Mouse (Mus musculus): ENCODE data around the gene Gcgr. TPM values are rescaled to one million over a fixed set of nuclear protein-coding genes. Genes with fewer than 3 reads are reported as not detected.
A peak's percentile ranks its signal among the peaks of the same experiment; 100 is the strongest.

Gcgr gene
- total and polyA plus RNA-seq, 3 experiments = not detected

DNA sequence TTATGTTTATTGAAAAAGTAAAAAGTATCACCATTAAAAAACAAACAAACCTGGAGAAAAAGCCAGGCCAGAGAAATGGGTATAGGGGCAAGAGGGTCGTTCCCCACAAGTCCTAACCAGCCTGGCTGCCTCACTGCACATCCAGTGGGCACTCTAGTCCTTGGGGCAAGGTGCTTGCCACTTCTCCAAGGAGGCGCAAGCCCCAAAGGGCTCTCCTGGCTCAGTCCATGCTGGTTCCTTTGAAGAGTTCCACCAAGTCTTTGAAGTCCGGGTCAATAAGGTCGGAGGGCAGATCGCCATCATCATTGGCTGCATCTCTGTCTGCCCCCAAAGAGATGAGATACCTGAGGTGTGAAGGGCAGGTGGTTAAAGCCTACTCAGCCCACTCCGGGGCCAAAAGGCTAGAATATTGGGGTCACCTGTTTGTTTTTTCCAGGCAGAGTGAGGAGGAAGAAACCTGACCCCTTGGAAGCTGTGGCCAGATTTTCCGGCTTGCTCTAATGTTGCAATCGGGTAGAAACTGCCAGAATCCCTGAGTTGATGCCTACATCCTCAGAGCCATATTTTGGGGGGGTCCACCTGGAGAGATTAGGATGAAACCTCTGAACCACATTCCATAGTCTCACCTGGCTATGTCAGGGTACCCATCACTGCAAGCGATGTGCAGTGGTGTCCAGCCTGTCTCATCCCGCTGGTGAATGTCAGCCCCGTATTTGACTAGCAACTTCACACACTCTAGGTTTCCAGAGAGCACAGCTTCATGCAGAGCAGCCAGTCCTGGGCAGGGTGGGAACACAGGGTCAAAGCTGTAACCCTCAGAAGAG, 19.7 kb downstream of the Gcgr start:
- TF ChIP-seq MYC (IDR thresholded peaks at IDR 0.05; ENCODE audit: low read depth, low read length) (no peak), MAFK (IDR thresholded peaks at IDR 0.05; ENCODE audit: borderline replicate concordance, low read depth, low read length) (no peak), GATA1 (IDR thresholded peaks at IDR 0.05; ENCODE audit: low read depth, low read length) (no peak)
- Histone ChIP-seq H3K4me1 (ENCODE audit: control insufficient read depth in 1 of 2, insufficient read depth in 2 of 2, low read length in 2 of 2) (peaks cover 7 to 19% of the 10 kb centered on the region in 2 experiments), H3K4me3 (ENCODE audit: control insufficient read depth in 1 of 2, insufficient read depth in 1 of 2, low read depth in 2 of 2, low read length in 2 of 2) (peak overlapping the region; percentile 59 to 81), H3K36me3 (ENCODE audit: control insufficient read depth in 1 of 2, insufficient read depth in 2 of 2, low read length in 2 of 2) (peaks cover 0 to 8% of the 10 kb centered on the region in 2 experiments; a peak in 2 of 4 replicates), H3K79me2 (ENCODE audit: control insufficient read depth, insufficient read depth, low read length, poor library complexity) (peaks cover 14% of the 10 kb centered on the region), H3K27me3 (ENCODE audit: control insufficient read depth in 1 of 2, insufficient read depth in 2 of 2, low read length in 2 of 2) (no peaks in the 10 kb centered on the region), H3K9ac (ENCODE audit: control insufficient read depth, low read depth, low read length, poor library complexity, severe bottlenecking) (peak overlapping the region; percentile 94), H3K9me3 (replicated peaks; ENCODE audit: insufficient read depth, low read length) (no peaks in the 10 kb centered on the region), H3K27ac (ENCODE audit: control insufficient read depth, low read depth, low read length) (peak overlapping the region; percentile 64)
- no peak for DNase-seq (ENCODE audit: low read depth, low spot score)

DNA sequence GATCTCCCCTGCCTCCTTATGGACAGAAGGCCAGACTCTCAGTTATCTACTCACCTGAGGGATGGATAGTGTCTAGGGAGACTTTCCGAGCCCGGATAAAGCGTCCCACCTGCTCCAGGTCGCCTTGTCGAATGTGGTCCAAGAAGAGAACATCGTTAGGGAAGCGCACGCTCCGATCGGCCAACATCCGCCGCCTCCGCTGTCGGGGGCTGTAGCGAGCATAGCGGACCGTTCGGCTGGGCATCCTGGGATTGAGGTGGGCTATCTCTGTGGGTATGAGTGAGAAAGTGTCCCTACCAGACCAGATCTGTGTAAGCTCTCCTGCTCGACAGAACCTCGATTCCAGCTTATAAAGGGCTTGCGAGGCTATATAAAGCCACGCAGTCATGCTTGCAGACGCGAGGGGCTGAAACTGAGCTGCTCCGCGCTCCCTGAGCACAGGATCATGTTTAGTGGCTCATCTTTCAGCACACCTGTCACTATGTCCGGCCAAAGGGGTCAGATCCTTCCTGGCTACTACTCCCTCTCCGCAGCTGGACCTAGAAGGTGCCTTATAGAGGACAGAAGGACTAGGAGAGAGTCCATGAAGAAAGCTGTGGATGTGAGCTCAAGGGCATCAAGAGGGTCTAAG, 20.4 kb downstream of the Gcgr start, which contains the start of gene Ppp1r27:
Ppp1r27 (minus strand) TSS at position 323 of the 631 bp plus-strand sequence.
- Histone ChIP-seq H3K4me3 (ENCODE audit: control insufficient read depth in 1 of 2, insufficient read depth in 1 of 2, low read depth in 2 of 2, low read length in 2 of 2) (peak within 1 kb of the TSS; percentile 59 to 81), H3K27ac (ENCODE audit: control insufficient read depth, low read depth, low read length) (peak within 1 kb of the TSS; percentile 64), H3K4me1 (ENCODE audit: control insufficient read depth in 1 of 2, insufficient read depth in 2 of 2, low read length in 2 of 2) (peaks cover 7 to 19% of the 10 kb centered on the region in 2 experiments)

DNA sequence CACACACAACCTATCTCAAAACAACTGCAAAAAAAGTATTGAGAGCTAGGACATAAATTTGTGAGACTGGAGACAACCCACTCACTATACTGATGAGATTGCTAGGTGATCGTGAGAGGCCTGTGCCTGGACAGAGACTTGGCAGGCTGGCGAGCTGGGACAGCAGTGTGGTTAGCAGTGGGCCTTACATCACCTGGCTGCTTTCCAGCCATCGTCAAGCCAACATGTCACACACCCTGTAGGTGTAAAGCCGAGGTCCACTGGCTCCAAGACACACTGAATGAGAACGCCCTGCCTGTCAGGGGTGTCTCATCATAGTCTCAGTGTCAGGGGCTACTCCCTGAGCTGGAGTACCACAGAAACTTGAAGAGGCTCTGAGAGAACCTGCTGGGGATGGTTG, 22.2 kb downstream of the Gcgr start:
- DNase-seq (ENCODE audit: low read depth, low spot score) = no peak
- peaks cover 14% of the 10 kb centered on the region for H3K79me2 ChIP-seq (ENCODE audit: control insufficient read depth, insufficient read depth, low read length, poor library complexity)
- no peak overlapping the region for H3K9ac ChIP-seq (ENCODE audit: control insufficient read depth, low read depth, low read length, poor library complexity, severe bottlenecking)
- H3K4me1 ChIP-seq (ENCODE audit: control insufficient read depth in 1 of 2, insufficient read depth in 2 of 2, low read length in 2 of 2) = peaks cover 7 to 16% of the 10 kb centered on the region in 2 experiments
- H3K27ac ChIP-seq (ENCODE audit: control insufficient read depth, low read depth, low read length) = no peak overlapping the region
- H3K9me3 ChIP-seq (replicated peaks; ENCODE audit: insufficient read depth, low read length) = no peaks in the 10 kb centered on the region
- H3K36me3 ChIP-seq (ENCODE audit: control insufficient read depth in 1 of 2, insufficient read depth in 2 of 2, low read length in 2 of 2) = peaks cover 0 to 8% of the 10 kb centered on the region in 2 experiments; a peak in 2 of 4 replicates
- H3K4me3 ChIP-seq (ENCODE audit: control insufficient read depth in 1 of 2, insufficient read depth in 1 of 2, low read depth in 2 of 2, low read length in 2 of 2) = no peak overlapping the region
- TF ChIP-seq KAT2A (conservative IDR thresholded peaks at IDR 0.05; ENCODE audit: low read depth, low read length) = no peak
- TF ChIP-seq UBTF (IDR thresholded peaks at IDR 0.05; ENCODE audit: borderline replicate concordance, insufficient read depth, low read depth, low read length) = no peak
- no peak for TF ChIP-seq CHD2 (IDR thresholded peaks at IDR 0.05; ENCODE audit: low read length)
- no peak for TF ChIP-seq NELFE (IDR thresholded peaks at IDR 0.05; ENCODE audit: low read depth, low read length)
- TF ChIP-seq NRF1 (IDR thresholded peaks at IDR 0.05; ENCODE audit: insufficient read depth, low read depth, low read length, poor library complexity, severe bottlenecking) = no peak
- TF ChIP-seq MYB (IDR thresholded peaks at IDR 0.05; ENCODE audit: low read depth, low read length) = no peak
- no peak for TF ChIP-seq ZKSCAN1 (IDR thresholded peaks at IDR 0.05; ENCODE audit: low read depth, low read length)
- no peak for TF ChIP-seq RCOR1 (IDR thresholded peaks at IDR 0.05; ENCODE audit: low read depth, low read length)
- TF ChIP-seq ZC3H11A (IDR thresholded peaks at IDR 0.05; ENCODE audit: low read depth, low read length) = no peak
- TF ChIP-seq CTCF (IDR thresholded peaks at IDR 0.05 in 2 of 3, conservative IDR thresholded peaks at IDR 0.05 in 1 of 3; ENCODE audit: control insufficient read depth in 1 of 3, insufficient read depth in 1 of 3, low read depth in 2 of 3, low read length in 3 of 3, poor library complexity in 1 of 3, severe bottlenecking in 1 of 3) = no peak
- TF ChIP-seq USF2 (IDR thresholded peaks at IDR 0.05; ENCODE audit: borderline replicate concordance in 1 of 2, insufficient read depth in 1 of 2, low read depth in 1 of 2, low read length in 2 of 2) = no peak
- no peak for TF ChIP-seq POLR2AphosphoS2 (IDR thresholded peaks at IDR 0.05; ENCODE audit: low read length)
- H3K27me3 ChIP-seq (ENCODE audit: control insufficient read depth in 1 of 2, insufficient read depth in 2 of 2, low read length in 2 of 2) = no peaks in the 10 kb centered on the region

More for the DNA sequence above, 20.4 kb downstream of the Gcgr start, which contains the start of gene Ppp1r27:
- TF ChIP-seq E2F4 (IDR thresholded peaks at IDR 0.05; ENCODE audit: borderline replicate concordance, low read depth, low read length) (no peak), SIN3A (IDR thresholded peaks at IDR 0.05; ENCODE audit: low read length) (no peak), POLR2A (IDR thresholded peaks at IDR 0.05; ENCODE audit: control insufficient read depth in 1 of 2, insufficient read depth in 1 of 2, low read depth in 1 of 2, low read length in 2 of 2, poor library complexity in 1 of 2) (no peak), POLR2AphosphoS2 (IDR thresholded peaks at IDR 0.05; ENCODE audit: low read length) (no peak), MEF2A (IDR thresholded peaks at IDR 0.05; ENCODE audit: extremely low read depth, insufficient replicate concordance, low read depth, low read length, poor library complexity, severe bottlenecking) (no peak), USF2 (IDR thresholded peaks at IDR 0.05; ENCODE audit: borderline replicate concordance in 1 of 2, insufficient read depth in 1 of 2, low read depth in 1 of 2, low read length in 2 of 2) (no peak), MYC (IDR thresholded peaks at IDR 0.05; ENCODE audit: low read depth, low read length) (no peak), HCFC1 (IDR thresholded peaks at IDR 0.05; ENCODE audit: low read depth, low read length) (no peak), MAZ (IDR thresholded peaks at IDR 0.05; ENCODE audit: low read depth, low read length) (no peak), NRF1 (IDR thresholded peaks at IDR 0.05; ENCODE audit: insufficient read depth, low read depth, low read length, poor library complexity, severe bottlenecking) (no peak), CTCF (IDR thresholded peaks at IDR 0.05 in 2 of 3, conservative IDR thresholded peaks at IDR 0.05 in 1 of 3; ENCODE audit: control insufficient read depth in 1 of 3, insufficient read depth in 1 of 3, low read depth in 2 of 3, low read length in 3 of 3, poor library complexity in 1 of 3, severe bottlenecking in 1 of 3) (no peak), NELFE (IDR thresholded peaks at IDR 0.05; ENCODE audit: low read depth, low read length) (no peak), TBP (IDR thresholded peaks at IDR 0.05; ENCODE audit: low read depth, low read length) (no peak), GATA1 (IDR thresholded peaks at IDR 0.05; ENCODE audit: low read depth, low read length) (no peak), ETS1 (IDR thresholded peaks at IDR 0.05; ENCODE audit: low read depth, low read length) (no peak)
- H3K36me3 ChIP-seq (ENCODE audit: control insufficient read depth in 1 of 2, insufficient read depth in 2 of 2, low read length in 2 of 2) = peaks cover 0 to 8% of the 10 kb centered on the region in 2 experiments; a peak in 2 of 4 replicates
- peak within 1 kb of the TSS; percentile 94 for H3K9ac ChIP-seq (ENCODE audit: control insufficient read depth, low read depth, low read length, poor library complexity, severe bottlenecking)
- H3K27me3 ChIP-seq (ENCODE audit: control insufficient read depth in 1 of 2, insufficient read depth in 2 of 2, low read length in 2 of 2) = no peaks in the 10 kb centered on the region
- peaks cover 14% of the 10 kb centered on the region for H3K79me2 ChIP-seq (ENCODE audit: control insufficient read depth, insufficient read depth, low read length, poor library complexity)
- DNase-seq (ENCODE audit: low read depth, low spot score) = no peak
- no peaks in the 10 kb centered on the region for H3K9me3 ChIP-seq (replicated peaks; ENCODE audit: insufficient read depth, low read length)

All from MEL (cell line).